Mouse (Mus musculus) limb, embryonic 14.5 days (tissue): ENCODE results near the gene Bod1l. TPM values are rescaled to one million over a fixed set of nuclear protein-coding genes. Genes with fewer than 3 reads are reported as not detected.

ENCODE experiments used
- ATAC-seq: fragments of 200-750 bp; cut with Nextera tagmentation; 2 replicates; pipeline ENCODE4 v1.8.0; 2017; ENCODE audit warnings: low read depth, moderate number of reproducible peaks, moderate TSS enrichment; ENCODE audit not compliant: low FRiP score
- DNase-seq: peaks from one replicate; pipeline ENCODE4 v3.0.0-alpha.2; 2015; ENCODE audit warnings: low spot score
- H3K27ac ChIP-seq: fragments of 300-500 bp; sonication (generic); replicated peaks from 2 replicates; pipeline ENCODE4 v1.5.1; 2014; ENCODE audit warnings: low read depth, mild to moderate bottlenecking, low read length, moderate library complexity, mixed read lengths
- H3K27me3 ChIP-seq: fragments of 300-500 bp; sonication (generic); 2 replicates; pipeline ENCODE4 v1.6.1; 2014; ENCODE audit warnings: low read length, mixed read lengths; ENCODE audit not compliant: control insufficient read depth, insufficient read depth
- H3K36me3 ChIP-seq: fragments of 300-500 bp; sonication (generic); 2 replicates; pipeline ENCODE4 v1.6.1; 2014; ENCODE audit warnings: mild to moderate bottlenecking, low read length, moderate library complexity, mixed read lengths; ENCODE audit not compliant: control insufficient read depth, insufficient read depth
- H3K4me1 ChIP-seq: fragments of 300-500 bp; sonication (generic); 2 replicates; pipeline ENCODE4 v1.6.1; 2014; ENCODE audit warnings: antibody characterized with exemption, low read length, mixed read lengths; ENCODE audit not compliant: control insufficient read depth, insufficient read depth
- H3K4me2 ChIP-seq: fragments of 300-500 bp; sonication (generic); replicated peaks from 2 replicates; pipeline ENCODE4 v1.6.1; 2014; ENCODE audit warnings: low read depth, mild to moderate bottlenecking, low read length, moderate library complexity; ENCODE audit not compliant: severe bottlenecking
- H3K4me3 ChIP-seq: fragments of 300-500 bp; sonication (generic); replicated peaks from 2 replicates; pipeline ENCODE4 v1.5.1; 2014; ENCODE audit warnings: low read length
- H3K9ac ChIP-seq: fragments of 300-500 bp; sonication (generic); 2 replicates; pipeline ENCODE4 v1.6.1; 2014; ENCODE audit warnings: mild to moderate bottlenecking, low read depth, low read length, moderate library complexity; ENCODE audit not compliant: severe bottlenecking
- H3K9me3 ChIP-seq: fragments of 300-500 bp; sonication (generic); 2 replicates; pipeline ENCODE4 v1.6.1; 2016; ENCODE audit warnings: low read length; ENCODE audit not compliant: control insufficient read depth
- POLR2A ChIP-seq: fragments of 200-500 bp; IDR thresholded peaks from 2 replicates; pipeline ENCODE4 v1.8.0; 2012; ENCODE audit warnings: inconsistent platforms, mild to moderate bottlenecking, moderate library complexity, borderline replicate concordance; ENCODE audit not compliant: insufficient read depth, insufficient read length; ENCODE audit errors: extremely low read depth
- WGBS: fragments of 180-500 bp; shearing (Covaris S2); extraction: QIAGEN DNeasy Blood & Tissue Kit; methylation state at CpG from one replicate; pipeline ENCODE4 v1.1.7; 2014; 5-methylcytosine and 5-hydroxymethylcytosine counted together
- polyA plus RNA-seq, 2 experiments: library from polyadenylated mRNA; depleted of rRNA in 1 of 2; stranded (reverse) in 1 of 2; unstranded in 1 of 2; fragments of >200 nt; fragmentation: Nextera tagmentation in 1 of 2; extraction: Ambion mirVana in 1 of 2; gene quantifications; 2 replicates each; pipeline versions ENCODE4 v1.2.1 to v1.2.3; 2012 to 2014

Gene Bod1l
- polyA plus RNA-seq, 2 experiments, result 11.8 to 23.9 TPM

- no peak for TF ChIP-seq POLR2A
- Histone ChIP-seq H3K4me3 (no peak overlapping the region), H3K27ac (no peak overlapping the region), H3K27me3 (no peaks in the 10 kb centered on the region), H3K4me1 (no peaks in the 10 kb centered on the region), H3K9me3 (no peaks in the 10 kb centered on the region), H3K9ac (no peak overlapping the region), H3K4me2 (no peak overlapping the region), H3K36me3 (peaks cover under 1% of the 10 kb centered on the region; the same call in 1 of the 2 replicates)
- ATAC-seq (no peak), DNase-seq (no peak)
- 70% methylated on average over 3 of the region's 3 CpGs for WGBS
Observed at GRCm38 (mm10) chr5:41780026-41780425, 64.1 kb downstream of the Bod1l start.

GRCm38 (mm10) chr5:41775728-41776127 lies 68.4 kb downstream of the Bod1l start:
- peak; percentile 34; the same call in 1 of the 2 replicates for ATAC-seq
- TF ChIP-seq POLR2A, result no peak
- WGBS, result 21% methylated on average over 6 of the region's 6 CpGs
- H3K9me3 ChIP-seq, result no peaks in the 10 kb centered on the region
- H3K4me1 ChIP-seq, result no peaks in the 10 kb centered on the region
- no peaks in the 10 kb centered on the region for H3K36me3 ChIP-seq
- no peak overlapping the region for H3K27ac ChIP-seq
- no peak for DNase-seq
- H3K4me3 ChIP-seq, result no peak overlapping the region
- H3K4me2 ChIP-seq, result no peak overlapping the region
- H3K9ac ChIP-seq, result no peak overlapping the region
- H3K27me3 ChIP-seq, result 0 out of 2 replicates have a peak, but pooled peaks cover 7% of the 10 kb centered on the region

- H3K4me1 ChIP-seq, result no peaks in the 10 kb centered on the region
- 47% methylated on average over 3 of the region's 3 CpGs for WGBS
- H3K27me3 ChIP-seq, result 0 out of 2 replicates have a peak, but pooled peaks cover 7% of the 10 kb centered on the region
- no peak overlapping the region for H3K9ac ChIP-seq
- DNase-seq (no peak), ATAC-seq (no peak)
- no peak overlapping the region for H3K4me3 ChIP-seq
- H3K9me3 ChIP-seq, result no peaks in the 10 kb centered on the region
- H3K27ac ChIP-seq, result no peak overlapping the region
- no peak for TF ChIP-seq POLR2A
- H3K4me2 ChIP-seq, result no peak overlapping the region
- H3K36me3 ChIP-seq, result no peaks in the 10 kb centered on the region
Observed at GRCm38 (mm10) chr5:41775273-41775672, 68.8 kb downstream of the Bod1l start.

- ATAC-seq, result peak; percentile 64; the same call in 1 of the 2 replicates
- Histone ChIP-seq H3K27ac (no peak overlapping the region), H3K9me3 (no peaks in the 10 kb centered on the region), H3K4me1 (peaks cover 13% of the 10 kb centered on the region), H3K4me3 (peak overlapping the region; percentile 27), H3K27me3 (peaks cover 57% of the 10 kb centered on the region), H3K36me3 (no peaks in the 10 kb centered on the region), H3K9ac (no peak overlapping the region), H3K4me2 (peak overlapping the region; percentile 42)
- DNase-seq, result peak; percentile 94
- WGBS, result 4% methylated on average over 21 of the region's 21 CpGs
- TF ChIP-seq POLR2A, result 0 out of 2 replicates have a peak, but pooled peaks have one; percentile 34
Observed at GRCm38 (mm10) chr5:41768382-41769040, 75.6 kb downstream of the Bod1l start.

- Histone ChIP-seq H3K36me3 (no peaks in the 10 kb centered on the region), H3K4me3 (peak overlapping the region; percentile 27), H3K4me1 (peaks cover 17% of the 10 kb centered on the region), H3K9me3 (no peaks in the 10 kb centered on the region), H3K4me2 (peak overlapping the region; percentile 42), H3K9ac (no peak overlapping the region), H3K27me3 (peaks cover 66% of the 10 kb centered on the region), H3K27ac (no peak overlapping the region)
- no peak for ATAC-seq
- 8% methylated on average over 33 of the region's 33 CpGs for WGBS
- no peak for TF ChIP-seq POLR2A
- no peak for DNase-seq
Observed at GRCm38 (mm10) chr5:41767296-41768200, 76.6 kb downstream of the Bod1l start.
